Mouse (Mus musculus): ENCODE results near the gene Snx13. TPM values are rescaled to one million over a fixed set of nuclear protein-coding genes. Genes with fewer than 3 reads are reported as not detected.

Gene Snx13
- polyA plus RNA-seq, 1 experiment from 2014 or later = 23.4 TPM

GRCm38 (mm10) chr12:35047320-35048225, 587 bp downstream of the Snx13 start:
- peak; percentile 47 for DNase-seq

DNA sequence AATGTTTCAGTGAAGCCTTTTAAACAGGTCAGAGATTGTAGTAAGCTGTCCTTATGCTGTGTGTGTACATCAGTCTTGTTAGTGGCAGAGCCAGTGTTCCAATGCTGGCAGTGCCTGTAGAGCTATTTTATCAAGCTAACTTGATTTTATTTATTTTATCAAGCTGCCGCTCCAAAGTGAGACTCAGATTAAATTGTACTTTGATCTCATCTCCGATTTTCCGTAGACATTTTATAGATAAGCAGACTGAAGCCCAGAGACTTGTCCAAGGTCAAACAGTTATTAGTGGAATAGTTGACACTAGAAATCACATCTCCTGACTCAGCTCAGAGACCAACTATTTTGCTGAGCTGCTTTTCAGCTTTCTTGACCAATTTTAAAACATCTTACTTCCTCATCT, 1.9 kb downstream of the Snx13 start:
- Histone ChIP-seq H3K4me2 (peak overlapping the region; percentile 77), H3K27me3 (ENCODE audit: insufficient read depth, low read length) (no peaks in the 10 kb centered on the region)
- 30% methylated on average over 3 of the region's 3 CpGs for WGBS

More at GRCm38 (mm10) chr12:35047320-35048225, 587 bp downstream of the Snx13 start:
- Histone ChIP-seq H3K27me3 (ENCODE audit: insufficient read depth, low read length) (no peaks in the 10 kb centered on the region), H3K36me3 (ENCODE audit: insufficient read depth) (no peaks in the 10 kb centered on the region), H3K9me3 (ENCODE audit: low read depth, low read length) (no peaks in the 10 kb centered on the region), H3K4me1 (ENCODE audit: insufficient read depth) (peaks cover 6% of the 10 kb centered on the region; the same call in 1 of the 2 replicates), H3K9ac (peak overlapping the region; percentile 91), H3K4me3 (ENCODE audit: low read depth, low read length) (peak overlapping the region; percentile 94), H3K27ac (ENCODE audit: low read depth) (peak overlapping the region; percentile 96), H3K4me2 (peak overlapping the region; percentile 77)
- no peak; the same call in 1 of the 2 replicates for TF ChIP-seq CTCF (IDR thresholded peaks at IDR 0.05; ENCODE audit: low read depth)
- WGBS = under 1% methylated on average over 57 of the region's 65 CpGs
- peak; percentile 66 for ATAC-seq (ENCODE audit: insufficient read depth)

GRCm38 (mm10) chr12:35050501-35050900, 3.5 kb downstream of the Snx13 start:
- H3K9me3 ChIP-seq (ENCODE audit: low read depth, low read length) = no peaks in the 10 kb centered on the region
- DNase-seq (no peak), ATAC-seq (ENCODE audit: insufficient read depth) (no peak)
- no peak overlapping the region for H3K4me3 ChIP-seq (ENCODE audit: low read depth, low read length)
- H3K4me2 ChIP-seq = no peak overlapping the region
- no peaks in the 10 kb centered on the region for H3K36me3 ChIP-seq (ENCODE audit: insufficient read depth)
- WGBS = 63% methylated on average over 3 of the region's 3 CpGs
- no peak overlapping the region for H3K9ac ChIP-seq
- TF ChIP-seq CTCF (IDR thresholded peaks at IDR 0.05; ENCODE audit: low read depth) = no peak
- H3K27me3 ChIP-seq (ENCODE audit: insufficient read depth, low read length) = no peaks in the 10 kb centered on the region
- H3K27ac ChIP-seq (ENCODE audit: low read depth) = no peak overlapping the region
- H3K4me1 ChIP-seq (ENCODE audit: insufficient read depth) = peaks cover 8% of the 10 kb centered on the region

More for the DNA sequence above, 1.9 kb downstream of the Snx13 start:
- DNase-seq (no peak), ATAC-seq (ENCODE audit: insufficient read depth) (no peak)
- Histone ChIP-seq H3K4me3 (ENCODE audit: low read depth, low read length) (no peak overlapping the region), H3K27ac (ENCODE audit: low read depth) (no peak overlapping the region), H3K9ac (no peak overlapping the region), H3K9me3 (ENCODE audit: low read depth, low read length) (no peaks in the 10 kb centered on the region), H3K4me1 (ENCODE audit: insufficient read depth) (peaks cover 6% of the 10 kb centered on the region; the same call in 1 of the 2 replicates), H3K36me3 (ENCODE audit: insufficient read depth) (no peaks in the 10 kb centered on the region)
- TF ChIP-seq CTCF (IDR thresholded peaks at IDR 0.05; ENCODE audit: low read depth) = no peak

GRCm38 (mm10) chr12:35050964-35051758, 4.2 kb downstream of the Snx13 start:
- H3K4me2 ChIP-seq = no peak overlapping the region
- TF ChIP-seq CTCF (IDR thresholded peaks at IDR 0.05; ENCODE audit: low read depth) = no peak
- peaks cover 8% of the 10 kb centered on the region for H3K4me1 ChIP-seq (ENCODE audit: insufficient read depth)
- no peaks in the 10 kb centered on the region for H3K36me3 ChIP-seq (ENCODE audit: insufficient read depth)
- H3K27ac ChIP-seq (ENCODE audit: low read depth) = no peak overlapping the region; the same call in 1 of the 2 replicates
- no peak for DNase-seq
- no peak overlapping the region for H3K4me3 ChIP-seq (ENCODE audit: low read depth, low read length)
- H3K9ac ChIP-seq = no peak overlapping the region
- ATAC-seq (ENCODE audit: insufficient read depth) = no peak
- H3K9me3 ChIP-seq (ENCODE audit: low read depth, low read length) = no peaks in the 10 kb centered on the region
- H3K27me3 ChIP-seq (ENCODE audit: insufficient read depth, low read length) = no peaks in the 10 kb centered on the region
- WGBS = 47% methylated on average over 7 of the region's 7 CpGs

DNA sequence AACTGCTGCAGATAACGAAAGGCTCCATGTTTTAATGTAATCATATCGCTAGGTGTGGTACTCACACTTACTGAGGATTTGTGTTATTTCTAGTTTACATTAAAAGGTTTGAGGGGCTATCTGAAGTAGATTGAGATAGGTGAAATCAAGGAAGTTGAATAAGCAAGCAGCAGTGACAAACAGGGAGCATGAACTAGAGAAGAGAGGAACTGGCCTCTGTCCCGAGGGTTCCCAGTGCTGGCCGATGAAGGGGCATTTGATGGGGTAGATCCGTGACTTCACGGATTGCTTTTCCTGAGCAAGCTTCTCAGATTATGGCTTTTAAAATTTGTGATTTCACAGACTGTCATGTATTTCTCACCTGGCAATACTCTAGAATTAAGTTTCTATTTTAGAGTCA, 7.4 kb downstream of the Snx13 start:
- TF ChIP-seq CTCF (IDR thresholded peaks at IDR 0.05; ENCODE audit: low read depth) = no peak
- Histone ChIP-seq H3K27me3 (ENCODE audit: insufficient read depth, low read length) (no peaks in the 10 kb centered on the region), H3K4me3 (ENCODE audit: low read depth, low read length) (no peak overlapping the region), H3K27ac (ENCODE audit: low read depth) (no peak overlapping the region), H3K9me3 (ENCODE audit: low read depth, low read length) (no peaks in the 10 kb centered on the region), H3K4me1 (ENCODE audit: insufficient read depth) (peaks cover 2% of the 10 kb centered on the region; the same call in 1 of the 2 replicates), H3K36me3 (ENCODE audit: insufficient read depth) (0 out of 2 replicates have a peak, but pooled peaks cover 3% of the 10 kb centered on the region), H3K9ac (no peak overlapping the region), H3K4me2 (no peak overlapping the region)
- DNase-seq (no peak), ATAC-seq (ENCODE audit: insufficient read depth) (no peak)
- 74% methylated on average over 6 of the region's 6 CpGs for WGBS

GRCm38 (mm10) chr12:35055114-35056095, 8.4 kb downstream of the Snx13 start:
- peaks cover 2% of the 10 kb centered on the region; the same call in 1 of the 2 replicates for H3K4me1 ChIP-seq (ENCODE audit: insufficient read depth)
- 0 out of 2 replicates have a peak, but pooled peaks cover 3% of the 10 kb centered on the region for H3K36me3 ChIP-seq (ENCODE audit: insufficient read depth)
- ATAC-seq (ENCODE audit: insufficient read depth) = no peak
- H3K27ac ChIP-seq (ENCODE audit: low read depth) = 0 out of 2 replicates have a peak overlapping the region, but pooled peaks have one; percentile 38
- no peaks in the 10 kb centered on the region for H3K27me3 ChIP-seq (ENCODE audit: insufficient read depth, low read length)
- no peaks in the 10 kb centered on the region for H3K9me3 ChIP-seq (ENCODE audit: low read depth, low read length)
- H3K9ac ChIP-seq = no peak overlapping the region
- TF ChIP-seq CTCF (IDR thresholded peaks at IDR 0.05; ENCODE audit: low read depth) = no peak
- no peak overlapping the region for H3K4me2 ChIP-seq
- no peak for DNase-seq
- 68% methylated on average over 7 of the region's 7 CpGs for WGBS
- no peak overlapping the region for H3K4me3 ChIP-seq (ENCODE audit: low read depth, low read length)
